In the genomic region with DNA sequence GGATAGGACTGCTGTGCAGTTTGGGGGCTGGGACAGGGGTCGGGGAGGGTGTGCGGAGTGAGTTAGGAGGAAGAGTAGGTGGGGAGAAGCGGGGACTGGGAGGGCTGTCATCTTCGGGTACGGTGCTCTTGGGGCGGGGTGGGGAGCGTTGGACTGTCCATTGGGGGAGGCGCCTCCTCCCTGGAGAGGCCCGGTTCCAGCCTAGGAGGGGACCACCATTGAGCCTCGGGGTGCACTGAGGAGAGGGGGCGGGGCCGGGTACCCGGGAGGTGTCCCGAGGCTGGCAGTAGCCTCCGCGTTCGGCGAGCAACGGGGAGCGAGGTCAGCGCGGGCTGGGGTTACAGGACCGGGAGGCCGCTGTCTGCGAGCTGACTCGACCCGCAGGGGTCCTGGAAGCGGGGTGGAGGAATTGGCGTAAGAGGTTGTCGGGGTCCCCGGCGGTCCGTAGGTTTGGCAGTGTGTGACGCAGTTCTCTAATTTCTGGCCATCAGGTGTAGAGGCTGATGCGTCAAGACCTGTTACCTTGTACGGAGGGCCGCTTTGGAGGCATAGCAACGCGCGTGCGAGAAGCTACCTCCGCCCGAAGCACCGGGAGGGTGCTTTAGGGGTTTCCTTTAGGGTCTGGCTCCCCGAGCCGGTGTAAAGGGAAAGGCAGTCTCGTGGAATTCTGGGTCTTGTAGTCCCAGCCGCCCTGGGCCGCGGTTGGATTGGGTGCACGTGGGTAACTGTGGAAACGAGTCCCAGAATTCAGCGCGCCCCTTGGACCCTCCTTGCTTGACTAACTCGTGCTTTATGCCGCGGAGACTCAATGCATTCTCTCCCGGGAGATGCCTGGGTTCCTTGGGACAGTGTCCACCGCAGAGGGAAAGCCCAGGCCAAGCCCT, we compare ENCODE assay signal across 8 mouse cellular contexts. TPM values are rescaled to one million over a fixed set of nuclear protein-coding genes. Genes with fewer than 3 reads are reported as not detected.
DNase-seq lines count a peak whose midpoint lies in the region; ATAC-seq and TF ChIP-seq lines count a peak whose summit lies in the region.

No protein-coding gene starts in this region.

- no peaks in the 10 kb centered on the region for H3K27me3 ChIP-seq in Patski
- no peaks in the 10 kb centered on the region for H3K27me3 ChIP-seq in hindbrain, postnatal 0 days (ENCODE audit: insufficient read depth, low read length)

- DNase-seq in Patski (ENCODE audit: low read depth, low spot score) = no peak
- peak; percentile 91 to 94 for DNase-seq in cerebellum, postnatal 10 days
- peak; percentile 86 for DNase-seq in gastrocnemius, adult 18-20 months (ENCODE audit: low spot score)
- peak; percentile 96 for DNase-seq in hindbrain, postnatal 0 days (ENCODE audit: low spot score)
- DNase-seq in left cerebral cortex, adult 2 months (ENCODE audit: extremely low spot score in 1 of 2, low spot score in 2 of 2) = peak; percentile 90 to 91
- DNase-seq in right cerebral cortex, adult 2 months (ENCODE audit: low spot score in 2 of 2) = peak; percentile 94 to 96
- peak; percentile 88 for DNase-seq in urinary bladder, postnatal 14 days (ENCODE audit: low spot score)

- H3K9me3 ChIP-seq in hindbrain, postnatal 0 days (ENCODE audit: low read length) = no peaks in the 10 kb centered on the region

- in situ Hi-C loops in Patski (cut with MboI; ENCODE audit: low pct_unique_long_range_greater_than_20kb) = no loop called here

- H3K4me1 ChIP-seq in hindbrain, postnatal 0 days (ENCODE audit: insufficient read depth, low read length) = no peaks in the 10 kb centered on the region

- peak overlapping the region; percentile 88 for H3K4me2 ChIP-seq in hindbrain, postnatal 0 days (ENCODE audit: low read depth, low read length)

- H3K9ac ChIP-seq in hindbrain, postnatal 0 days (replicated peaks; ENCODE audit: low read length) = peak overlapping the region; percentile 74

- H3K36me3 ChIP-seq in hindbrain, postnatal 0 days (ENCODE audit: insufficient read depth, low read length) = no peaks in the 10 kb centered on the region

- no peak for TF ChIP-seq CTCF in Patski (IDR thresholded peaks at IDR 0.05)
- 0 out of 2 replicates have a peak, but pooled peaks have one; percentile 6 for TF ChIP-seq CTCF in hindbrain, postnatal 0 days (IDR thresholded peaks at IDR 0.05; ENCODE audit: low read depth)
- TF ChIP-seq CTCF in left cerebral cortex, adult 2 months (IDR thresholded peaks at IDR 0.05) = no peak

- peak overlapping the region; percentile 90 for H3K4me3 ChIP-seq in hindbrain, postnatal 0 days (ENCODE audit: low read length)
- peak overlapping the region; percentile 76 for H3K4me3 ChIP-seq in left cerebral cortex, adult 2 months

- H3K27ac ChIP-seq in hindbrain, postnatal 0 days = peak overlapping the region; percentile 95
- H3K27ac ChIP-seq in left cerebral cortex, adult 2 months = peak overlapping the region; percentile 89

- under 1% methylated on average over 56 of the region's 59 CpGs for WGBS in hindbrain, postnatal 0 days

- POLR2A ChIA-PET in Patski (lab: Charles Lee) = no interaction called here

- CTCF ChIA-PET in Patski (lab: Charles Lee) = interaction anchor here (0.9 kb wide), 1 partner anchor 10 kb away, joined by 3 read pairs; no protein-coding TSS in a partner anchor

- ATAC-seq in Patski = peak; percentile 51
- peak; percentile 77 for ATAC-seq in hindbrain, postnatal 0 days
- ATAC-seq in megakaryocyte, adult 5-6 weeks (ENCODE audit: poor library complexity, severe bottlenecking) = peak; percentile 58

- intact Hi-C loops in left cerebral cortex, adult 2 months (cut with DNase I) = loop anchor here (5.0 kb wide), 1 partner anchor 145 kb away; no protein-coding TSS in a partner anchor

RNA-seq across cellular contexts. Expression of gene Dcun1d4, which starts 11.3 kb away (rescaled TPM):
- 40.2 TPM for polyA plus RNA-seq in Patski (2021)
- total RNA-seq in gastrocnemius, adult 18-20 months (2021) = 10 to 100 TPM; 10.8 to 11.1 TPM
- total RNA-seq in hindbrain, postnatal 0 days (2014; rRNA removed) = 25.1 and 27.2 TPM in 2 replicates
- polyA plus RNA-seq in hindbrain, postnatal 0 days (2015; fragmentation: Nextera tagmentation; extraction: Ambion mirVana) = 38.5 and 40.8 TPM in 2 replicates
- total RNA-seq in left cerebral cortex, adult 2 months (2021) = 100 to 1,000 TPM; 122 to 125 TPM
- 2.9 and 4.7 TPM in 2 replicates for total RNA-seq in megakaryocyte, adult 5-6 weeks (2015)
- total RNA-seq in megakaryocyte, adult 5-6 weeks (2017) = 1.5 and 3.0 TPM in 2 replicates
